Mouse (Mus musculus) hindbrain, embryonic 11.5 days (tissue): Measurements from ENCODE around the gene Acaa1a. TPM values are rescaled to one million over a fixed set of nuclear protein-coding genes. Genes with fewer than 3 reads are reported as not detected.

ENCODE experiments used
- ATAC-seq: fragments of 200-750 bp; cut with Nextera tagmentation; 2 replicates; pipeline ENCODE4 v1.8.0; 2017; ENCODE audit warnings: mild to moderate bottlenecking, moderate TSS enrichment, moderate library complexity; ENCODE audit not compliant: low FRiP score
- DNase-seq: peaks from one replicate; pipeline ENCODE4 v3.0.0-alpha.2; 2015; ENCODE audit warnings: low spot score
- H3K27ac ChIP-seq: fragments of 300-500 bp; sonication (generic); 2 replicates; pipeline ENCODE4 v1.5.1; 2014; ENCODE audit warnings: mild to moderate bottlenecking, low read depth, low read length
- H3K27me3 ChIP-seq: fragments of 300-500 bp; sonication (generic); 2 replicates; pipeline ENCODE4 v1.6.1; 2014; ENCODE audit warnings: mild to moderate bottlenecking, low read length, moderate library complexity, mixed read lengths; ENCODE audit not compliant: control insufficient read depth, insufficient read depth
- H3K36me3 ChIP-seq: fragments of 300-500 bp; sonication (generic); 2 replicates; pipeline ENCODE4 v1.6.1; 2014; ENCODE audit warnings: mild to moderate bottlenecking, low read length, moderate library complexity, mixed read lengths; ENCODE audit not compliant: control insufficient read depth, insufficient read depth
- H3K4me1 ChIP-seq: fragments of 300-500 bp; sonication (generic); replicated peaks from 2 replicates; pipeline ENCODE4 v1.6.1; 2014; ENCODE audit warnings: low read length, mixed read lengths; ENCODE audit not compliant: control insufficient read depth, insufficient read depth
- H3K4me2 ChIP-seq: fragments of 300-500 bp; sonication (generic); replicated peaks from 2 replicates; pipeline ENCODE4 v1.6.1; 2014; ENCODE audit warnings: mild to moderate bottlenecking, low read depth, low read length
- H3K4me3 ChIP-seq: fragments of 300-500 bp; sonication (generic); 2 replicates; pipeline ENCODE4 v1.5.1; 2014; ENCODE audit warnings: low read depth, low read length
- H3K9ac ChIP-seq: fragments of 300-500 bp; sonication (generic); 2 replicates; pipeline ENCODE4 v1.6.1; 2014; ENCODE audit warnings: low read depth, low read length
- H3K9me3 ChIP-seq: fragments of 300-500 bp; sonication (generic); 2 replicates; pipeline ENCODE4 v1.6.1; 2016; ENCODE audit warnings: low read length; ENCODE audit not compliant: control insufficient read depth
- WGBS: fragments of 180-500 bp; shearing (Covaris S2); extraction: QIAGEN DNeasy Blood & Tissue Kit; methylation state at CpG from one replicate; pipeline ENCODE4 v1.1.7; 2014; 5-methylcytosine and 5-hydroxymethylcytosine counted together
- polyA plus RNA-seq: library from polyadenylated mRNA; unstranded; fragments of >200 nt; fragmentation: Nextera tagmentation; extraction: Ambion mirVana; gene quantifications from 2 replicates; pipeline ENCODE4 v1.2.1, GENCODE M21; 2014

The Acaa1a gene
- polyA plus RNA-seq, 1 experiment from 2014 or later = 55.2 TPM

GRCm38 (mm10) chr9:119388956-119389355, 49.5 kb downstream of the Acaa1a start:
- ATAC-seq = no peak
- no peak overlapping the region for H3K27ac ChIP-seq
- no peak overlapping the region for H3K4me3 ChIP-seq
- no peaks in the 10 kb centered on the region for H3K4me1 ChIP-seq
- WGBS = 54% methylated on average over 5 of the region's 5 CpGs
- no peaks in the 10 kb centered on the region for H3K9me3 ChIP-seq
- no peaks in the 10 kb centered on the region for H3K36me3 ChIP-seq
- H3K9ac ChIP-seq = no peak overlapping the region
- peak; percentile 51 for DNase-seq
- H3K27me3 ChIP-seq = no peaks in the 10 kb centered on the region
- no peak overlapping the region for H3K4me2 ChIP-seq

GRCm38 (mm10) chr9:119390214-119390613, 50.7 kb downstream of the Acaa1a start:
- Histone ChIP-seq H3K36me3 (no peaks in the 10 kb centered on the region), H3K4me3 (no peak overlapping the region), H3K9ac (no peak overlapping the region), H3K27me3 (no peaks in the 10 kb centered on the region), H3K27ac (no peak overlapping the region), H3K9me3 (no peaks in the 10 kb centered on the region), H3K4me1 (no peaks in the 10 kb centered on the region), H3K4me2 (no peak overlapping the region)
- DNase-seq (no peak), ATAC-seq (no peak)
- WGBS = 75% methylated on average over 2 of the region's 2 CpGs

DNA sequence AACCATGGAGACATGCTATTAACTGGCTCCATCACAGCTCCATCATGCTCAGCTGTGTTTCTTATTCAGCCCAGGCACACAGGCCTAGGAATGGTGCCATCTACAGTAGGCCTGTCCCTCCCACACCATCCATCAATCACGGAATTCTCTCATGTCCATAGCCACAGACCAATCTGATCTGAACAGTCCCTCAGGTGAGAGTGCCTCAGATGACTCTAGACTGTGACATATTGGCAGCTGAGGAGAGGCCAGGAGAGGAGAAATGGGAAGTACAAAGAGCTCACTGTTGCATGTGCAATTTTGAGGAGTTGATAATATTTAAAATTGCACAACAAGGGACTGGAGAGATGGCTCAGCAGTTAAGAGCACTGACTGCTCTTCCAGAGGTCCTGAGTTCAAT, 55.3 kb downstream of the Acaa1a start:
- DNase-seq (no peak), ATAC-seq (no peak)
- Histone ChIP-seq H3K27me3 (no peaks in the 10 kb centered on the region), H3K9ac (no peak overlapping the region), H3K9me3 (no peaks in the 10 kb centered on the region), H3K36me3 (no peaks in the 10 kb centered on the region), H3K4me1 (no peaks in the 10 kb centered on the region), H3K4me3 (no peak overlapping the region), H3K4me2 (no peak overlapping the region), H3K27ac (no peak overlapping the region)
- WGBS = 84% methylated on average over 1 of the region's 1 CpGs

Other genes starting within 250 kb of the Acaa1a start
- 27.7 and 28.8 TPM in 2 replicates for gene Plcd1, start 246.2 kb upstream of the Acaa1a start, polyA plus RNA-seq
- gene Dlec1, start 237.2 kb upstream of the Acaa1a start, polyA plus RNA-seq = 1.4 and 2.1 TPM in 2 replicates
- 1.4 and 1.7 TPM in 2 replicates for gene Acaa1b, start 182.6 kb upstream of the Acaa1a start, polyA plus RNA-seq
- gene Gm47289, start 180.5 kb upstream of the Acaa1a start, polyA plus RNA-seq = not detected in 2 replicates
- not detected in 2 replicates for gene Slc22a13, start 130.6 kb upstream of the Acaa1a start, polyA plus RNA-seq
- gene Oxsr1, start 17.2 kb upstream of the Acaa1a start, polyA plus RNA-seq = 15.6 and 17.1 TPM in 2 replicates
- gene Myd88, start 1.7 kb downstream of the Acaa1a start, polyA plus RNA-seq = 5.7 and 7.4 TPM in 2 replicates
- 4.6 and 5.4 TPM in 2 replicates for gene Xylb, start 17.7 kb downstream of the Acaa1a start, polyA plus RNA-seq
- not detected in 2 replicates for gene Slc22a14, start 25.9 kb downstream of the Acaa1a start, polyA plus RNA-seq
- 75.9 and 83.3 TPM in 2 replicates for gene Acvr2b, start 62.4 kb downstream of the Acaa1a start, polyA plus RNA-seq
- 46.2 and 47.3 TPM in 2 replicates for gene Exog, start 105.3 kb downstream of the Acaa1a start, polyA plus RNA-seq
- 0.22 and 0.36 TPM in 2 replicates for gene Scn5a, start 239.3 kb downstream of the Acaa1a start, polyA plus RNA-seq